ENCODE assay signal across 8 mouse cellular contexts in the genomic region with DNA sequence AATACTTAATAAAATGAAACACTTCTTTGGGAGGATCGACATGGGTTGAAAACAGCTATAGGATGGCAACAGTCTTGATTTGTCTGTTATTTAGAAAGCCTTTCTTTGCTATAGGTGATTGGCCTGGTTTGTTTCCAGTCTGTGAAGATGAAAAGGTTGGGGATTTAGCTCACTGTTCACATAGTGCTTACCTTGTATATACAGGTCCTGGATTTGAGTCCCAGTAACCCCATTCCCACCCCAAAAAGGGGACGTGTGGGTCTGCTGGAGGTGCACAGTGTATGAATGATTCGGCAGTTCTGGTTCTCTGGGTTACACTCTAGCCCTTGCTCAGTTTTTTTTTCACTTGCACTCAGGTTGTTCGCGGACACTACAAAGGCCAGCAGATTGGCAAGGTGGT. TPM values are rescaled to one million over a fixed set of nuclear protein-coding genes. Genes with fewer than 3 reads are reported as not detected.
DNase-seq lines count a peak whose midpoint lies in the region; ATAC-seq and TF ChIP-seq lines count a peak whose summit lies in the region.
"Had no signal": no experiment of that assay in that cellular context is flagged by ENCODE, and none has a peak within 500 bp of the region (broad histone marks: within the 10 kb centered on the region; RNA-seq: fewer than 3 reads in every experiment).

No protein-coding gene starts in this region.

- H3K27me3 ChIP-seq in lung, embryonic 16.5 days (ENCODE audit: control insufficient read depth, insufficient read depth, low read depth, low read length) = no peaks in the 10 kb centered on the region
- no peaks in the 10 kb centered on the region for H3K27me3 ChIP-seq in forebrain, embryonic 11.5 days (ENCODE audit: control insufficient read depth, insufficient read depth, low read length)
- no peaks in the 10 kb centered on the region for H3K27me3 ChIP-seq in limb, embryonic 14.5 days (ENCODE audit: control insufficient read depth, insufficient read depth, low read length)
- peaks cover 3% of the 10 kb centered on the region; the same call in 1 of the 2 replicates for H3K27me3 ChIP-seq in stomach, embryonic 15.5 days (replicated peaks)

- TF ChIP-seq POLR2A in limb, embryonic 14.5 days (IDR thresholded peaks at IDR 0.05; ENCODE audit: borderline replicate concordance, extremely low read depth, insufficient read depth, insufficient read length) = no peak

- H3K4me3 ChIP-seq in lung, embryonic 16.5 days (ENCODE audit: low read length) = peak overlapping the region; percentile 94
- peak overlapping the region; percentile 97 for H3K4me3 ChIP-seq in forebrain, embryonic 11.5 days (ENCODE audit: low read depth, low read length)
- H3K4me3 ChIP-seq in limb, embryonic 14.5 days (replicated peaks; ENCODE audit: low read length) = peak overlapping the region; percentile 73
- H3K4me3 ChIP-seq in stomach, embryonic 15.5 days (replicated peaks) = peak overlapping the region; percentile 85

- ATAC-seq in lung, embryonic 16.5 days (ENCODE audit: low read depth) = no peak
- no peak for ATAC-seq in forebrain, embryonic 11.5 days (replicated peaks; ENCODE audit: low FRiP score)
- ATAC-seq in limb, embryonic 14.5 days (ENCODE audit: low FRiP score, low read depth) = no peak
- no peak for ATAC-seq in stomach, embryonic 15.5 days (ENCODE audit: insufficient read depth, low FRiP score, low read depth)

- H3K9me3 ChIP-seq in lung, embryonic 16.5 days (ENCODE audit: control insufficient read depth, low read length) = no peaks in the 10 kb centered on the region
- H3K9me3 ChIP-seq in forebrain, embryonic 11.5 days (ENCODE audit: control insufficient read depth, low read length) = no peaks in the 10 kb centered on the region
- no peaks in the 10 kb centered on the region for H3K9me3 ChIP-seq in limb, embryonic 14.5 days (ENCODE audit: control insufficient read depth, low read length)
- no peaks in the 10 kb centered on the region for H3K9me3 ChIP-seq in stomach, embryonic 15.5 days

- H3K36me3 ChIP-seq in lung, embryonic 16.5 days (ENCODE audit: control insufficient read depth, insufficient read depth, low read length) = peaks cover 34% of the 10 kb centered on the region
- H3K36me3 ChIP-seq in forebrain, embryonic 11.5 days (ENCODE audit: control insufficient read depth, insufficient read depth, low read length) = peaks cover 24% of the 10 kb centered on the region
- H3K36me3 ChIP-seq in limb, embryonic 14.5 days (ENCODE audit: control insufficient read depth, insufficient read depth, low read length) = peaks cover 39% of the 10 kb centered on the region
- H3K36me3 ChIP-seq in stomach, embryonic 15.5 days = peaks cover 28% of the 10 kb centered on the region

- WGBS in lung, embryonic 16.5 days = 75% methylated on average over 5 of the region's 5 CpGs
- WGBS in forebrain, embryonic 11.5 days = 84% methylated on average over 5 of the region's 5 CpGs
- WGBS in limb, embryonic 14.5 days = 80% methylated on average over 5 of the region's 5 CpGs
- 71% methylated on average over 5 of the region's 5 CpGs for WGBS in stomach, embryonic 15.5 days

- no peak for DNase-seq in lung, postnatal 4 days
- DNase-seq in forebrain, embryonic 11.5 days (ENCODE audit: low spot score) = no peak
- no peak for DNase-seq in limb, embryonic 14.5 days (ENCODE audit: low spot score)
- no peak for DNase-seq in frontal cortex, adult 2 months (ENCODE audit: extremely low spot score in 1 of 2, low spot score in 1 of 2)
- DNase-seq in urinary bladder, postnatal 25 days (ENCODE audit: low spot score) = no peak
- DNase-seq: lung, postnatal 14 days had no signal

- H3K4me1 ChIP-seq in lung, embryonic 16.5 days (replicated peaks; ENCODE audit: control insufficient read depth, insufficient read depth, low read length) = peaks cover 11% of the 10 kb centered on the region
- peaks cover 2% of the 10 kb centered on the region; the same call in 1 of the 2 replicates for H3K4me1 ChIP-seq in forebrain, embryonic 11.5 days (replicated peaks; ENCODE audit: control insufficient read depth, insufficient read depth, low read length)
- H3K4me1 ChIP-seq in limb, embryonic 14.5 days (ENCODE audit: control insufficient read depth, insufficient read depth, low read length) = peaks cover 4% of the 10 kb centered on the region; the same call in 1 of the 2 replicates
- peaks cover 9% of the 10 kb centered on the region for H3K4me1 ChIP-seq in stomach, embryonic 15.5 days

- H3K4me2 ChIP-seq in lung, embryonic 16.5 days (ENCODE audit: low read depth, low read length) = peak overlapping the region; percentile 65
- peak overlapping the region; percentile 70 for H3K4me2 ChIP-seq in forebrain, embryonic 11.5 days (ENCODE audit: low read depth, low read length, severe bottlenecking)
- peak overlapping the region; percentile 65 for H3K4me2 ChIP-seq in limb, embryonic 14.5 days (replicated peaks; ENCODE audit: low read depth, low read length, severe bottlenecking)
- H3K4me2 ChIP-seq in stomach, embryonic 15.5 days = peak overlapping the region; percentile 65

- no peak overlapping the region for H3K27ac ChIP-seq in lung, embryonic 16.5 days (ENCODE audit: low read length)
- H3K27ac ChIP-seq in forebrain, embryonic 11.5 days (ENCODE audit: low read depth, low read length) = no peak overlapping the region
- no peak overlapping the region for H3K27ac ChIP-seq in limb, embryonic 14.5 days (replicated peaks; ENCODE audit: low read depth, low read length)
- H3K27ac ChIP-seq in stomach, embryonic 15.5 days = peak overlapping the region; percentile 37; the same call in 1 of the 2 replicates

- peak overlapping the region; percentile 97 for H3K9ac ChIP-seq in lung, embryonic 16.5 days (ENCODE audit: low read length)
- peak overlapping the region; percentile 98 for H3K9ac ChIP-seq in forebrain, embryonic 11.5 days (ENCODE audit: low read length)
- peak overlapping the region; percentile 93 for H3K9ac ChIP-seq in limb, embryonic 14.5 days (ENCODE audit: low read depth, low read length, severe bottlenecking)
- H3K9ac ChIP-seq in stomach, embryonic 15.5 days = no peak overlapping the region

RNA-seq across cellular contexts. Expression of a gene that starts 1.4 kb away (rescaled TPM):
- polyA plus RNA-seq in lung, embryonic 16.5 days (2015; fragmentation: Nextera tagmentation; extraction: Ambion mirVana) = 880 and 951 TPM in 2 replicates
- polyA plus RNA-seq in forebrain, embryonic 11.5 days (2014; fragmentation: Nextera tagmentation; extraction: Ambion mirVana) = 825 and 852 TPM in 2 replicates
- polyA plus RNA-seq in limb, embryonic 14.5 days (2012; rRNA removed) = 2,303 and 3,506 TPM in 2 replicates
- 1,158 and 1,230 TPM in 2 replicates for polyA plus RNA-seq in limb, embryonic 14.5 days (2014; fragmentation: Nextera tagmentation; extraction: Ambion mirVana)
- polyA plus RNA-seq in stomach, embryonic 15.5 days (2015; fragmentation: Nextera tagmentation; extraction: Ambion mirVana) = 1,013 and 1,066 TPM in 2 replicates
- polyA plus RNA-seq in frontal cortex, adult 2 months (2012; rRNA removed) = 1,561 and 1,707 TPM in 2 replicates

RNA-seq across cellular contexts. Expression of a gene that starts 14.5 kb away (rescaled TPM):
- 0.06 and 0.13 TPM in 2 replicates for polyA plus RNA-seq in lung, embryonic 16.5 days (2015; fragmentation: Nextera tagmentation; extraction: Ambion mirVana)
- not detected in 2 replicates for polyA plus RNA-seq in forebrain, embryonic 11.5 days (2014; fragmentation: Nextera tagmentation; extraction: Ambion mirVana)
- 0.45 and 0.58 TPM in 2 replicates for polyA plus RNA-seq in limb, embryonic 14.5 days (2012; rRNA removed)
- polyA plus RNA-seq in limb, embryonic 14.5 days (2014; fragmentation: Nextera tagmentation; extraction: Ambion mirVana) = 0.32 and 0.89 TPM in 2 replicates
- polyA plus RNA-seq in stomach, embryonic 15.5 days (2015; fragmentation: Nextera tagmentation; extraction: Ambion mirVana) = 0.22 and 0.64 TPM in 2 replicates
- polyA plus RNA-seq in frontal cortex, adult 2 months (2012; rRNA removed) = 0.02 TPM in 1 of 2 replicates, not detected in the other

RNA-seq across cellular contexts. Expression of a gene that starts 24.1 kb away (rescaled TPM):
- polyA plus RNA-seq in lung, embryonic 16.5 days (2015; fragmentation: Nextera tagmentation; extraction: Ambion mirVana) = not detected in 2 replicates
- not detected in 2 replicates for polyA plus RNA-seq in forebrain, embryonic 11.5 days (2014; fragmentation: Nextera tagmentation; extraction: Ambion mirVana)
- polyA plus RNA-seq in limb, embryonic 14.5 days (2012; rRNA removed) = 0.09 TPM in 1 of 2 replicates, not detected in the other
- not detected in 2 replicates for polyA plus RNA-seq in limb, embryonic 14.5 days (2014; fragmentation: Nextera tagmentation; extraction: Ambion mirVana)
- not detected in 2 replicates for polyA plus RNA-seq in stomach, embryonic 15.5 days (2015; fragmentation: Nextera tagmentation; extraction: Ambion mirVana)
- polyA plus RNA-seq in frontal cortex, adult 2 months (2012; rRNA removed) = 0.48 and 0.82 TPM in 2 replicates

RNA-seq across cellular contexts. Expression of a gene that starts 31.2 kb away (rescaled TPM):
- 73.5 and 83.8 TPM in 2 replicates for polyA plus RNA-seq in lung, embryonic 16.5 days (2015; fragmentation: Nextera tagmentation; extraction: Ambion mirVana)
- 46.9 and 51.2 TPM in 2 replicates for polyA plus RNA-seq in forebrain, embryonic 11.5 days (2014; fragmentation: Nextera tagmentation; extraction: Ambion mirVana)
- polyA plus RNA-seq in limb, embryonic 14.5 days (2012; rRNA removed) = 85.7 and 117 TPM in 2 replicates
- polyA plus RNA-seq in limb, embryonic 14.5 days (2014; fragmentation: Nextera tagmentation; extraction: Ambion mirVana) = 91.8 and 96.2 TPM in 2 replicates
- 78.7 and 80.4 TPM in 2 replicates for polyA plus RNA-seq in stomach, embryonic 15.5 days (2015; fragmentation: Nextera tagmentation; extraction: Ambion mirVana)
- 99.0 and 114 TPM in 2 replicates for polyA plus RNA-seq in frontal cortex, adult 2 months (2012; rRNA removed)

RNA-seq across cellular contexts. Expression of a gene that starts 54.5 kb away (rescaled TPM):
- polyA plus RNA-seq in lung, embryonic 16.5 days (2015; fragmentation: Nextera tagmentation; extraction: Ambion mirVana) = 28.3 and 28.9 TPM in 2 replicates
- 5.2 and 6.1 TPM in 2 replicates for polyA plus RNA-seq in forebrain, embryonic 11.5 days (2014; fragmentation: Nextera tagmentation; extraction: Ambion mirVana)
- polyA plus RNA-seq in limb, embryonic 14.5 days (2012; rRNA removed) = 12.3 and 23.7 TPM in 2 replicates
- polyA plus RNA-seq in limb, embryonic 14.5 days (2014; fragmentation: Nextera tagmentation; extraction: Ambion mirVana) = 5.3 and 6.6 TPM in 2 replicates
- 8.5 and 8.8 TPM in 2 replicates for polyA plus RNA-seq in stomach, embryonic 15.5 days (2015; fragmentation: Nextera tagmentation; extraction: Ambion mirVana)
- polyA plus RNA-seq in frontal cortex, adult 2 months (2012; rRNA removed) = 17.6 and 23.9 TPM in 2 replicates
